Mouse (Mus musculus): ENCODE results near the gene Fbxl22. TPM values are rescaled to one million over a fixed set of nuclear protein-coding genes. Genes with fewer than 3 reads are reported as not detected.

Fbxl22 gene
- polyA plus RNA-seq, 1 experiment from 2014 or later = 0.89 TPM

DNA sequence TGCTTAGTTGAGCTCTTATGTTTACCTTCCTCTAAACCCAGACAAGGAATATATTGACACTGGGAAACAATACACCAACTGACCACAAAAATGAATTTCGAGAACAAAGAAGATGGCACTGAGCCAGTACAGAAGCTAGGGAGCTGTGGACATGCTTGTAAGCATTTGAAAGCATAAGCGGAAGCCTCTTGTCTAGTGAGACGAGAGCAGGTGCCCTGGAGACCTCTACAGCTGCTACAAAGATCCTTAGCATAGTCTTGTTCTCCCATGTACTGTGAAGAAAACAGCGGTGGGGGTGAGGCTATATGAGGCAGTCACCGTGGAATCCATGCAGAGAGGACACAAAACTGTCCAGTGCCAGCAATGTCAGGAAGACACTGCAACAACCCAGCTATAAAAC is 4.5 kb upstream of the Fbxl22 start:
- peak overlapping the region; percentile 40; the same call in 1 of the 2 replicates for H3K27ac ChIP-seq (ENCODE audit: low read depth, low read length)
- 34% methylated on average over 5 of the region's 5 CpGs for WGBS

DNA sequence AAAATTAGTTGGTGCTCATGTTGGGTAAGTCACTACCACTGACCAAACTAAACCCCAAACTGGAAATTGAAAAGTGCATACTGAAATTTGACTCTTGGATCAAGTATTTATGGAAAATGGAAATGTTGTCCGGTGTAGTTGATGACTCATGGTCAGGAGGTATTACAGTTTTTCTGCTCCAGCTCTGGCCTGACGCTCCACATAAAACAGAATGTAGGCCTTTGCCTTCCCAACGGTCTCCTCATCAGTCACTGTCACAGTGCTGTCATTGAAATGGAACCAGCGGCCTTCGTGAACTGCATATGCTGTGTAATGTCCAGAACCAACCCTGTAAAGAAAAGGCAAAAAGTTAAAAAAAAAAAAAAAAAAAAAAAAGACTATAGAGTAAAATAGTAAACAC is 3.9 kb upstream of the Fbxl22 start:
- Histone ChIP-seq H3K4me3 (ENCODE audit: low read length) (no peak overlapping the region), H3K9ac (ENCODE audit: low read depth, low read length) (no peak overlapping the region), H3K4me2 (ENCODE audit: low read length) (no peak overlapping the region), H3K4me1 (ENCODE audit: control insufficient read depth, insufficient read depth, low read depth, low read length) (0 out of 2 replicates have a peak, but pooled peaks cover 4% of the 10 kb centered on the region), H3K27me3 (replicated peaks; ENCODE audit: control insufficient read depth, insufficient read depth, low read length) (no peaks in the 10 kb centered on the region), H3K27ac (ENCODE audit: low read depth, low read length) (no peak overlapping the region), H3K36me3 (ENCODE audit: control insufficient read depth, insufficient read depth, low read length) (peaks cover 18% of the 10 kb centered on the region), H3K9me3 (ENCODE audit: control insufficient read depth, low read length) (no peaks in the 10 kb centered on the region)
- ATAC-seq = no peak
- 73% methylated on average over 5 of the region's 5 CpGs for WGBS

More for the DNA sequence above, 4.5 kb upstream of the Fbxl22 start:
- Histone ChIP-seq H3K4me2 (ENCODE audit: low read length) (no peak overlapping the region), H3K4me3 (ENCODE audit: low read length) (no peak overlapping the region), H3K4me1 (ENCODE audit: control insufficient read depth, insufficient read depth, low read depth, low read length) (0 out of 2 replicates have a peak, but pooled peaks cover 1% of the 10 kb centered on the region), H3K9ac (ENCODE audit: low read depth, low read length) (no peak overlapping the region), H3K9me3 (ENCODE audit: control insufficient read depth, low read length) (no peaks in the 10 kb centered on the region), H3K36me3 (ENCODE audit: control insufficient read depth, insufficient read depth, low read length) (peaks cover 21% of the 10 kb centered on the region), H3K27me3 (replicated peaks; ENCODE audit: control insufficient read depth, insufficient read depth, low read length) (no peaks in the 10 kb centered on the region)
- ATAC-seq = no peak

DNA sequence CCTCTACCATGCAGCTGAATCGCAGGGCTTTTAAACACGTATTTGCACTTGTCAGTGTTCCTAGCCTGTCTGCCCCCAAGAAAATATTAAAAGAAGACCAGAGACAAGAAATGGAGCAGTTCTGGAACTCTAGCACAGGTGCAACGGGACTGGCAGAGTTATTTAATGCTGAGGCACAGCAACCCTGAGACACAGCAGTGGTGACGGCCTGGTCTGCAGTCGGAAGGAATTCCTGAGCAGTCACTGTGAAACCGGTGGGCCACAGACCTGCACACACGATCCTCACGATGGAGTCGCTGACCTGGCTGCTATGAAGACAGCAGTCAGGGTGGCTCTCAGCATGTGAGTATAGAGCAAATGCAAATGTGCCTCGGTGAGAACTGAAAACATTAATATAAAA is 3.4 kb upstream of the Fbxl22 start:
- Histone ChIP-seq H3K9ac (ENCODE audit: low read depth, low read length) (no peak overlapping the region), H3K9me3 (ENCODE audit: control insufficient read depth, low read length) (no peaks in the 10 kb centered on the region), H3K27ac (ENCODE audit: low read depth, low read length) (no peak overlapping the region), H3K36me3 (ENCODE audit: control insufficient read depth, insufficient read depth, low read length) (peaks cover 18% of the 10 kb centered on the region), H3K4me2 (ENCODE audit: low read length) (no peak overlapping the region), H3K4me1 (ENCODE audit: control insufficient read depth, insufficient read depth, low read depth, low read length) (peaks cover 5% of the 10 kb centered on the region), H3K27me3 (replicated peaks; ENCODE audit: control insufficient read depth, insufficient read depth, low read length) (no peaks in the 10 kb centered on the region), H3K4me3 (ENCODE audit: low read length) (no peak overlapping the region)
- no peak for ATAC-seq
- 79% methylated on average over 10 of the region's 10 CpGs for WGBS

DNA sequence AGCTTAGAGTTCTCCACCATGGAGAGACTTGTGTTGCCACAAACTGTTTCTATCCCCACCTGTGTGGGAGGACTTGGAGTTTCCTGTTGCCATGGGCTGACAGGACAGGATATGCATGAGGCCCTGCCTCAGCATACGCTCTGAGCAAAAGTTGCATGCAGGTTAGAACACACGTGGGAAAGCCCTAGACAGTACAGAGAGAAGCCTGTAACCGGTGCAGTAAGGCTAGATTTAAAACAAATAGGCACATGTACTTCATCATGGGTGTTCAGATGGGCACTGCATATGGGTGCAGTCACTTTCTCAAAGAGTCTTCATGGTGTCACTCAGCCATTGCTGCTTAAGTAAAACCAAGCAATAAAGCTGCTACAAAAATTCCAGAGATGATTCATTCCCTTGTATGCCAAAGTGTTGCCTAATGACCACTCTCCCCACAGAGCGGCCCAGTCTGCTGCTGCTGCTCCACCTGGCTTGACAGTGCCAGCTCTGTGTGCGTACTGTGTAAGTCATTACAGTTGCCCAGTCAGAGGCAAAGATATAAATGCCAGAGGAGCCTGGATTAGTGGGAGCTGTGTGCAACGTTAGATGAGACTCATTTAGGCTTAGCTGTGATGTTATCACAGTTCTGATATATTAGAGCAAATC is 2.0 kb upstream of the Fbxl22 start:
- H3K9me3 ChIP-seq (ENCODE audit: control insufficient read depth, low read length) = no peaks in the 10 kb centered on the region
- ATAC-seq = no peak
- no peak overlapping the region for H3K9ac ChIP-seq (ENCODE audit: low read depth, low read length)
- H3K4me2 ChIP-seq (ENCODE audit: low read length) = no peak overlapping the region
- H3K36me3 ChIP-seq (ENCODE audit: control insufficient read depth, insufficient read depth, low read length) = peaks cover 18% of the 10 kb centered on the region
- H3K4me1 ChIP-seq (ENCODE audit: control insufficient read depth, insufficient read depth, low read depth, low read length) = peaks cover 8% of the 10 kb centered on the region
- H3K27me3 ChIP-seq (replicated peaks; ENCODE audit: control insufficient read depth, insufficient read depth, low read length) = no peaks in the 10 kb centered on the region
- H3K27ac ChIP-seq (ENCODE audit: low read depth, low read length) = no peak overlapping the region
- H3K4me3 ChIP-seq (ENCODE audit: low read length) = no peak overlapping the region
- 86% methylated on average over 6 of the region's 6 CpGs for WGBS

DNA sequence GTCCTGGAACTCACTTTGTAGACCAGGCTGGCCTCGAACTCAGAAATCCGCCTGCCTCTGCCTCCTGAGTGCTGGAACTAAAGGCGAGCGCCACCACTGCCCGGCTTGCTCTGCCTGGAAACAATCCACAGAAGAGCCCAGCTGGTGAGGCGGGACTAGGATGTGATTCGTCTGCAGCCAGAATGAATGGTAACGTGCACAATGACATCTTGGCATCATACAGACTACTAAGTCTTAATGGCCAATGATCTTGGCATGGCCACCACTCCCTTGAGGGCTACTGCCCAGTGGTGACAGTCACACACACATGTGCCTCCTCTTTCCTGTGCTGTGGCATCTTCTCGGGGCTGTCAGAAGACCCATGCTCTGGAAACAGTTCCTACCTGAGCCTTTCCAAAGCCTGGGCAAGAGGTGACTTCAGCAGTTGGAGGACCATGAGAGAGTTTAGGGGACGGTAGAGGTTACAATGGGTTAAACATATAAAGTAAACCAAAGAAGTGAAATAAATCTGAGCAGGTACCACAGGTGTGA is 1.4 kb upstream of the Fbxl22 start:
- H3K4me3 ChIP-seq (ENCODE audit: low read length) = no peak overlapping the region
- peaks cover 11% of the 10 kb centered on the region for H3K4me1 ChIP-seq (ENCODE audit: control insufficient read depth, insufficient read depth, low read depth, low read length)
- H3K36me3 ChIP-seq (ENCODE audit: control insufficient read depth, insufficient read depth, low read length) = peaks cover 18% of the 10 kb centered on the region
- no peak overlapping the region for H3K9ac ChIP-seq (ENCODE audit: low read depth, low read length)
- H3K27me3 ChIP-seq (replicated peaks; ENCODE audit: control insufficient read depth, insufficient read depth, low read length) = no peaks in the 10 kb centered on the region
- no peak overlapping the region for H3K4me2 ChIP-seq (ENCODE audit: low read length)
- 81% methylated on average over 10 of the region's 10 CpGs for WGBS
- H3K27ac ChIP-seq (ENCODE audit: low read depth, low read length) = no peak overlapping the region
- H3K9me3 ChIP-seq (ENCODE audit: control insufficient read depth, low read length) = no peaks in the 10 kb centered on the region
- no peak for ATAC-seq

DNA sequence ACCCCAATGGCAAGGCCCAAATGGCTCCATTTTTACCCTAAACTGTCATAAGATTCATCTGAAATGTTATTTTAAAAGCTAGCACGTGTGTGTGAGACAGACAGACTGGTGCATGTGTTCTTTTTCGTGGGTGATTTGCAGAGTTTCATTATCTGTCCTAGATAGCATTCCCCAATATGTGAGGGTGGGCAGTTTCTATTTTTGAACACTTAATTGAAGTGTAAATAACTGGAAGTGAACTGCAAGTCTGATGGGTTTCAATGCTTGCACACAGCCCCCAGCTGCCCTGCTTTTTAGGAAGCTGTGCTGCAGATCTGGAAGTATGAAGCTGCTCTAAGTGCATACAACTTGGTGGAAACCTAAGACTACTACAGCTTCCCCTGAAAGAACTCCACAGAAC is 722 bp upstream of the Fbxl22 start:
- Histone ChIP-seq H3K4me2 (ENCODE audit: low read length) (no peak overlapping the region), H3K27me3 (replicated peaks; ENCODE audit: control insufficient read depth, insufficient read depth, low read length) (no peaks in the 10 kb centered on the region), H3K4me1 (ENCODE audit: control insufficient read depth, insufficient read depth, low read depth, low read length) (peaks cover 17% of the 10 kb centered on the region), H3K36me3 (ENCODE audit: control insufficient read depth, insufficient read depth, low read length) (peaks cover 15% of the 10 kb centered on the region), H3K9ac (ENCODE audit: low read depth, low read length) (no peak overlapping the region), H3K9me3 (ENCODE audit: control insufficient read depth, low read length) (no peaks in the 10 kb centered on the region), H3K4me3 (ENCODE audit: low read length) (no peak overlapping the region), H3K27ac (ENCODE audit: low read depth, low read length) (no peak overlapping the region)
- no peak for ATAC-seq
- 88% methylated on average over 2 of the region's 2 CpGs for WGBS

DNA sequence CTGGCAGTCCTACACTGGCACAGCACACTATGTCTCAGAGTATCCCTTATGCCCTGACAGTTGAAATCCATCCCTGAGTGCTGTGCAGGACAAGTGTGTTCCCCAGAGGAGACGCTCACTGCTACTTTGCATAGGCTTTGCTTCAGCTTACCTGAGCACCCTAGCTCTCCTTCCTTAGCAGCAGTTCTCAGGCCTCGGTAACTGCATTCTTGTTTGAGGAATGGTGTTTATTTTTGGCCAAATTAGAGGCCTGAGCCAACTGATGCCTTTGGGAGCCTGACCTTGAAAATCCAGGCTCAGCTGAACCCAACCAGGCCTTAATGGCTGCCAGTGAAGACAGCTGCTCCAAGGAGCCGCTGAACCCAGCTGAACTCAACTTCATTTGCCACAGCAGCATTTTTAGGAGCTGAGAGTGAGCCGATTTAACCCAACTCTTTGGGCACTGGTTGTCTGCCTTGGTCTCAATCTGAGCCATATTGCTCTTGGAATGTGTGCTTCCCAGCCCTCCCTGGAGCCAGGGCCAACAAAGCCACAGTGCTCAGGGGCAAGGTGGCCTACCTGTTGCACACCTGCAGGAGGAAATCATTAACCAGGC is 635 bp downstream of the Fbxl22 start:
- no peak overlapping the region for H3K27ac ChIP-seq (ENCODE audit: low read depth, low read length)
- H3K9me3 ChIP-seq (ENCODE audit: control insufficient read depth, low read length) = no peaks in the 10 kb centered on the region
- no peak overlapping the region for H3K4me2 ChIP-seq (ENCODE audit: low read length)
- H3K36me3 ChIP-seq (ENCODE audit: control insufficient read depth, insufficient read depth, low read length) = peaks cover 16% of the 10 kb centered on the region
- no peaks in the 10 kb centered on the region for H3K27me3 ChIP-seq (replicated peaks; ENCODE audit: control insufficient read depth, insufficient read depth, low read length)
- 84% methylated on average over 4 of the region's 4 CpGs for WGBS
- H3K4me1 ChIP-seq (ENCODE audit: control insufficient read depth, insufficient read depth, low read depth, low read length) = peaks cover 20% of the 10 kb centered on the region
- no peak for ATAC-seq
- no peak overlapping the region for H3K4me3 ChIP-seq (ENCODE audit: low read length)
- H3K9ac ChIP-seq (ENCODE audit: low read depth, low read length) = peak overlapping the region; percentile 33; the same call in 1 of the 2 replicates

DNA sequence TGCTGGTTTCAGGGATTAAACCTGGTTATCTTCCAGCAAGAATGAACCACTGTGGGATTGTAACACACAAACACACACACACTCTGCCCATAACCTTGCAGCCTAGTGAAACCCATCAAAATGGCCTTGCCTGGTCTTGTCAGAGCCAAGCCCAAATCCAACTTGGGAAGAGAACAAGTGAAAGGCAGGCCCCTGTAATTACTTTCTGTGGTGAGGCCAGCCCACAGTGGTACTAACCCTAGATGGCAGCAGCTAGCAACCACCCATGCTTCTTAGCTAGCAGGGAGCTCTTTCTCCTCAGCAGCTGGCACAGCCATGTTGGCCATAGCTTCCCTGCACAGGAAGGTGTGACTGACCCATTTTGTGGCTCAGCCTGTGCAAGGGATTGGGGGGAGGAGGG is 1.2 kb downstream of the Fbxl22 start:
- Histone ChIP-seq H3K36me3 (ENCODE audit: control insufficient read depth, insufficient read depth, low read length) (peaks cover 21% of the 10 kb centered on the region), H3K4me3 (ENCODE audit: low read length) (no peak overlapping the region), H3K9me3 (ENCODE audit: control insufficient read depth, low read length) (no peaks in the 10 kb centered on the region), H3K9ac (ENCODE audit: low read depth, low read length) (no peak overlapping the region), H3K4me2 (ENCODE audit: low read length) (no peak overlapping the region), H3K27ac (ENCODE audit: low read depth, low read length) (peak overlapping the region; percentile 96), H3K4me1 (ENCODE audit: control insufficient read depth, insufficient read depth, low read depth, low read length) (peaks cover 20% of the 10 kb centered on the region), H3K27me3 (replicated peaks; ENCODE audit: control insufficient read depth, insufficient read depth, low read length) (no peaks in the 10 kb centered on the region)
- ATAC-seq = no peak

DNA sequence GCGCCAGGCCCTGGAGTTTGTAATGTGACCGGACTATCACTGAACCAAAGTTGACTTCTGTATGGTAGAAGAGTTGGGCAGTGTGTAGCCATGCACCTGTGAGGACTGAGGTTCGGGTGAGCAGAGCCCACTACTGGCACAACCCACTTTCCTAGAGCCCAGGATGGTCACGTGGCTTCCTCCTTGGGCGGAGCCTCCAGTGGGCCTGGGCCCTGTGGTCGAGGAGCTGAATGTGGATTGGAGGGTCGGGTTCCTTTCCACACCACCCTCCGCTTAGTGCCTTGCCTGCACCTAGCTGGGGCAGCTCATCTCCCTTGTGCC is 2.1 kb downstream of the Fbxl22 start:
- Histone ChIP-seq H3K9ac (ENCODE audit: low read depth, low read length) (peak overlapping the region; percentile 83), H3K4me2 (ENCODE audit: low read length) (peak overlapping the region; percentile 99), H3K36me3 (ENCODE audit: control insufficient read depth, insufficient read depth, low read length) (peaks cover 27% of the 10 kb centered on the region), H3K27ac (ENCODE audit: low read depth, low read length) (peak overlapping the region; percentile 96), H3K27me3 (replicated peaks; ENCODE audit: control insufficient read depth, insufficient read depth, low read length) (no peaks in the 10 kb centered on the region), H3K9me3 (ENCODE audit: control insufficient read depth, low read length) (no peaks in the 10 kb centered on the region), H3K4me1 (ENCODE audit: control insufficient read depth, insufficient read depth, low read depth, low read length) (peaks cover 20% of the 10 kb centered on the region), H3K4me3 (ENCODE audit: low read length) (peak overlapping the region; percentile 65)
- 0% methylated on average over 8 of the region's 8 CpGs for WGBS
- ATAC-seq = peak; percentile 84

Measured in hindbrain, embryonic 16.5 days (tissue).